Mouse (Mus musculus): Measurements from ENCODE around the gene Cfap43. TPM values are rescaled to one million over a fixed set of nuclear protein-coding genes. Genes with fewer than 3 reads are reported as not detected.

Gene Cfap43
- polyA plus RNA-seq (2012; rRNA removed) = 0.21 and 0.66 TPM in 2 replicates

GRCm38 (mm10) chr19:47919126-47919965, at the start of gene Cfap43, which contains the start of gene Itprip:
Gene Cfap43, minus strand, starts transcription at chr19:47919287.
Gene Itprip, minus strand, starts transcription at chr19:47919299.
- DNase-seq (ENCODE audit: low spot score) = peak; percentile 67

DNA sequence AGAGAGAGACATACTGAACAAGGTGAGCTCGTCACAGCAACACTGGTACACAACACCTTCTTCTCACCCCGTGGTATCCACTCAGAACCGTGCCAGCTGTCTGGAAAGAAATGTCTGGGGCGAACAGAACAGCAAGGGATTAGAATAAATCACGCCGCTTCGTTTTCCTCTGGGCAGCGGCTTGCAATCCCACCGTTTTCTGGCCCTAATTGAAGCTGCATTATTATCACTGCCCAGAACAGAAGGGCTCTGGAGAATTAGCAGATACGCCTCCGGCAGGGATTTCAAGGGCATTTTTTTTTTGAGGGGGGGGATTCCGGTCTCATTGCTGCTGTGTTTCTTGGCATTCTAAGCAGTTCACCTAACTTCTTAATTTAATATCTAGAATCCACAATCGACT, 39.1 kb upstream of the Cfap43 start:
- DNase-seq (ENCODE audit: low spot score) = no peak

DNA sequence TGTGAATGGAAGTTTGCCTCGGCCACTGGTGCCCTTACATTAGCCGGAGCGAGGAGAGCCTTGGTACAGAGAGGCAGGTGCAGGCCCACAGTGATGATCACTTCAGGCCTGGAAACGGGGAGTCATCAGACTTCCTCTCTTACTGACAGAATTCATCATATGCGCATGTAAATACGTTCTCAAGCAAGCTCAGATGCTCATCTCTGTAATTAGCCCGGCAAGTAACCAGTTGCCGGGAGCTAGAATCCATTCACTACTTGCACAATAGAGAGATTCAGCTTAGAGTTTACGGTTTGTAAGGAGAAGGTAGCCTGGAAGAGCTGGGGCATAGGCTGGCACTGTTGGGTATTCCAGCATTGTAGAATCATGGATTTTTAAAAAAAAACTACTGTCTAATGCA, 34.1 kb upstream of the Cfap43 start:
- no peak for DNase-seq (ENCODE audit: low spot score)

GRCm38 (mm10) chr19:47950946-47951345, 31.9 kb upstream of the Cfap43 start:
- DNase-seq (ENCODE audit: low spot score) = no peak

DNA sequence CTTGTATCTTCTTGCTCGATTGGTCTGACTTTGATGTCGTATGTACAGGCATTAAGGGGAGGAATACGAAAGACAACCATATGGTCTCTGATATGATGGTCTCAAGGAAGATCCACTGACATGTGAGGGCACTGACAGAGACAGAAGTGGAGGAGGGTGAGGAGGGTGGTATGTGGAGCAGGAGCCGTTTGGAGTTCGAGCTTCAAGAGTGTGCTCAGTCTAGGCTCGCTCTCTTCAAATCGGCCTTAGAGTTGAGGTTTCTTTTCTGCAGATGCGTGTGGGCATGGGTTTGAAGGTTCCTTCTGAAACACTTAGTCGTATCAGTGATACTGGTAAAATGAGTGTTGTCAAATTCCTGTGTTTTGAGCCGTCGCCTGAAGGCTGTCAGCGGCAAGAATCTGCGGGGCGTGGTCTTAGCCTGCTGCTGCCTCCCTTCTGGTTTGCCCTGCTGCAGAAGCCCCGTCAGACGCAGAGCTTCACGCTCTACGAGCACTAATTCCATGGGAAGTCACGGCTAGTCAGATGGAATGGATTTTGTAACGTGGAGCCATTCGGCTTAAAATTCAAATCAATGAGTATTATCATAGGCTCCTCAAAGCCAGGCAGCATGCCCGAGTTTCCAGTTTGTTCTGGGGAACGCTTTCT, 27.9 kb upstream of the Cfap43 start:
- DNase-seq (ENCODE audit: low spot score) = no peak

DNA sequence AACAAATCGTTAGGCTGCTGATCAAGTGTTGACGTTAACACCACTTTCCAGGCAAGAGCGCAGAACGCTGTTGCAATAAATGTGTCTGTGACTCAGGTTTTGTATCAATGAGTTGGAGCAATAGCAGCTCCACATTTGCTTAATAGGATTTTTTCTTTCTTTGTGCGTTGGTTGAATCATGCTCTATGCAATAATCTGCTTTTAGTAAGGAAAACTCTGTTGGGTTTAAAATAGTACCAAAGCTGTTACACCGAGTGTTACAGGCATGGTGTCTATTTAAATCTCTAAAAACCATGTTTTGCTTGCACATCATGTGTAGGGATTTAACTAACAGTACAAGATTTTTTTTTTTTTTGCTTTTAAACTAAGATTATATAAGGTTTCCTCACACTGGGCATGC, 20.3 kb upstream of the Cfap43 start:
- DNase-seq (ENCODE audit: low spot score) = no peak

DNA sequence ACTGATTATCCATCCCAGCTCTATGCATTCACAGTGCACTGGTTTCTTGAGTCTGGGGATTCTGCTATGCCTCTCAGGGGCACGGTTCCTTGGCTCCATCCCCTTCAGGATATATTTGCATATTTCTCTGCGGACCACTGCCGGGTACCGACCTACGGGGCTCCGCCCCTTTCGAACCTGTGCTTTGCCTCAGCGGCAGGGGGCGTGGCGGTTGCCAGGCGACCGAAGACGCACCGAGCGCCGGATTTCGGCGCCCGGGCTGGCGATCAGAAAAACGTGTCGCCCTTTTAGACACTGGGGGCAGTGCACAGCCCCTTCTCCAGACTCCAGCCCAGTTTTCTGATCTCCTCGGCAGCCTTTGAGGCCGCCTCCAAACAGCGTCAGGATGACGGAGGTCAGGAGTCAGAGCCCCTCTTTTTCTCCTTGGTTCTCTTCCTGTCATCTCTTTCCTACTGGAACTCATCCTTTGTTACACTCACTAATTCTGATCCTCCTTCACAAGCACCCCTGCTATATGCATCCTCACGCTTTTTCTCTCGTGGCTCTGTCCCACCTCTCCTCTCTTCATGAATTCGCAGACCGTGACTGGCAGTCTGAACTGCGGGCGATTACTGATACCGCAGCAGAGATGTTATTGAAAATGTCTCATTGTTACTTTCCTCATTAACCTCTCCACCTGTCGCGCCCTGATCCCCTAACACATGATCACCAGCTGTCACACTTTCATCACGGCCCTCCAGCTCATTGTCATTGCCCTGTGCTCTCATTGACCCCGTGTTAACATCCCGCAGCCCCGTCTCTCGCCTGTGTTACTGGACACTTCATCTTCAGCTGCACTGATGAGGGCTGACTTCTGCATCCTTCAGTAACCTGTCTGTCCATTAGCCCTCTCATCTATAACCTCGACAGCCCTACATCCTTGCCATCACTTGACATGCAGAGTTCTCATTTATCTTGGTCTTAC, 18.6 kb upstream of the Cfap43 start, which contains the start of gene Cfap58:
Cfap58 (plus strand) TSS at position 233 of the 964 bp plus-strand sequence.
- no peak for DNase-seq (ENCODE audit: low spot score)

DNA sequence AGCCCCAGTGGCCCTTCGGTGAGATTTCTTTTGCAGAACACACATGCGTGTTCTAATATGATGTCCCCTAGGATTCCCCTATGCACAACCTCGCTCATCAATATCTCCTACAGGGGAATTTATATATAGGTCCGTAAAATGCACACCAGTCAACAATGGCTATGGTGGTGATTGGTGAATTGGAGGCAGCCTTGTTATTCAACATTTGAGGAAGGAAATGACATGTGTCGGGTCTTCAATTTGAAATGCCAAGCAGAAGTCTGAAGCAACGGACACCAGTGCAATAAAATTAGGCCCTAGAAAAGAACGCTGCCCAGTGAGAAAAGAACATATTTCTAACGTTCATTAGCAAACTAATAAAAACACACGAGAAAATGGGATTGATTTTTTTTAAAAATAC, 17.9 kb upstream of the Cfap43 start:
- no peak for DNase-seq (ENCODE audit: low spot score)

- DNase-seq (ENCODE audit: low spot score) = no peak
Measured at GRCm38 (mm10) chr19:47936490-47936889, 17.4 kb upstream of the Cfap43 start.

DNA sequence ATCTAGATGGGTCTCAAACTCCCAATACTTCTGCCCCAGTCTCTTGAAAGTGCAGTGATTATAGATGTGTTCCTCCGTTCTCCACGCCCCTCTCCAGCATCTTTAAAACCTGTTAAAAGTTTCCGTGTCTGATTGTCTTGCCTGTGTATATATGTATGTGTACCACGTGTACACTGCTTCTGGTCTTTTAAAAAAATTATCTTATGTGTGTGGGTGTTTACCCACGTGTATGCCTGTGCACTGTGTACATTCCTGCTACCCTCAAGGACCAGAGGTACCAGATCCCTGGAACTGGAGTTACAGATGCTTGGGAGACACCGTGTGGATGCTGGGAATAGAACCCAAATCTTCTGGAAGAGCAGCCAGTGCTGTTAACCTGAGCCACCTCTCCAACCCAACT, 16.4 kb upstream of the Cfap43 start:
- no peak for DNase-seq (ENCODE audit: low spot score)

DNA sequence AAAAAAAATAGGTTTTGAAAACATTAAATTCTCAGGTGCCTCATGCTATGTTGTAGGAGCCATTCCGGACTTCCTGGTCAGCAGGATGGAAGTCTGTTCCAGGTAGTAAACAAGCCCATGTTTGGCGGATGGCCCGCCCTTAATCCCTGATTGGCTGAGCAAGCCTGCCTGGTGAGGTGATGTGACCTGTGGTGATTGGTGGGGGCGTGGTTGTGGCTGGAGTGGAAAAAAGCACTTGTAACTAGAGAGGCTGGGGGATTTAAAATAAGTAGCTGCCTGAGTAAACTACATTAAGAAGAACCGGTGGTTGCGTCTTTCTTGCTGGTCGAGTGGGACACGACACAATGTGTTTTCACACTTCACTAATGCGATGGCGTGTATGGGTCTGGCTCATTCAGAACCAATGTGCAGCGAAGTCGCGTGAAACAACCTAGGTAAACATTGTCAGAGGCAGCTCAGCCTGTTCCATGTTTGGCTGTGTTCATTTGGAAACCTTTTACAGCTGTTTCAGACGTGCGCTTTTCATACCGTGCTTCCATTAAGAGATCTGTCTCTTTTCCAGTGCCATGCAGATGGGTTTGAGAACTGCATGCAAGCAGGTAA, 15.7 kb upstream of the Cfap43 start:
- no peak for DNase-seq (ENCODE audit: low spot score)

- no peak for DNase-seq (ENCODE audit: low spot score)
Measured at GRCm38 (mm10) chr19:47934146-47934545, 15.1 kb upstream of the Cfap43 start.

- no peak for DNase-seq (ENCODE audit: low spot score)
Measured at GRCm38 (mm10) chr19:47931982-47932638, 13.0 kb upstream of the Cfap43 start.

- no peak for DNase-seq (ENCODE audit: low spot score)
Measured at GRCm38 (mm10) chr19:47929043-47929442, 10.0 kb upstream of the Cfap43 start.

- no peak for DNase-seq (ENCODE audit: low spot score)
Measured at GRCm38 (mm10) chr19:47927032-47927431, 7.9 kb upstream of the Cfap43 start.

DNA sequence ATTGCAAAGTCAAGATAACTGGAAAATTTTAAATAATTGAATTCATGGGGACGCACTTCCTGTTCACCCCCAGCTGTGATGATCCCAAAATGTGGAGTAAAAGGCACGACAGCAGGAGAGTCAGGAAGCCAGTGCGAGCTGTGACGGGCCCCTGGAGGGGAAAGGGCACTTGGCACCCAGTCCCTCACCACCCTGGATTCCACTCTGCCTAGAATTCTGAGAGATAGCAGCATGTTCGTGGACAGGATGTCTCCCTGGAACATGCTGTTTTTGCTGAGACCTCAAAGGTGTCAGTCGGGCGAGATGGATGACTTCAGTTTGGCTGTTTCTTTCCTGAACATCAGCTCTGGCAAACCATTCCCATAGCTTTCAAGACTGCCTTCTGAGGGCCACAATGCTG, 6.7 kb upstream of the Cfap43 start:
- DNase-seq (ENCODE audit: low spot score) = no peak

DNA sequence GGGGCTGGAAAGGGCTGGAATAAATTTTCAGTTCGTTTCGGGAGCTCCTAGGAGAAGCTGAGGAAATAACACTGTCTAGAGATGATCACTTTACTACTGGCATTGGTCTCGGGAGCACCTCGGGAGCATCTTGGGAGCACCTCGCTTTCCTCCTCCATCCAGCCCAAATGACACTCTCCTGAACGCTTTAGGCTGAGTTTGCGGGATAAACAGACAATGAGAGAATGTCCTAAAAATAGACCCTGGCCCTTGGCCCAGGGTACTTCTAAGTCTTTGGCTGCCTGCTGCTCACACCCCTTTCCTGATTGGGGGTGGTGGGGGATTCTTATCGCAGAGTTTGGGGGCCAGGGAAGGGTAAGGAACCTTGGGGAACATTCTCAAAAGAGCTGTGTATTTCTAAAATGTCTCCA, 884 bp upstream of the Cfap43 start:
- no peak for DNase-seq (ENCODE audit: low spot score)

DNA sequence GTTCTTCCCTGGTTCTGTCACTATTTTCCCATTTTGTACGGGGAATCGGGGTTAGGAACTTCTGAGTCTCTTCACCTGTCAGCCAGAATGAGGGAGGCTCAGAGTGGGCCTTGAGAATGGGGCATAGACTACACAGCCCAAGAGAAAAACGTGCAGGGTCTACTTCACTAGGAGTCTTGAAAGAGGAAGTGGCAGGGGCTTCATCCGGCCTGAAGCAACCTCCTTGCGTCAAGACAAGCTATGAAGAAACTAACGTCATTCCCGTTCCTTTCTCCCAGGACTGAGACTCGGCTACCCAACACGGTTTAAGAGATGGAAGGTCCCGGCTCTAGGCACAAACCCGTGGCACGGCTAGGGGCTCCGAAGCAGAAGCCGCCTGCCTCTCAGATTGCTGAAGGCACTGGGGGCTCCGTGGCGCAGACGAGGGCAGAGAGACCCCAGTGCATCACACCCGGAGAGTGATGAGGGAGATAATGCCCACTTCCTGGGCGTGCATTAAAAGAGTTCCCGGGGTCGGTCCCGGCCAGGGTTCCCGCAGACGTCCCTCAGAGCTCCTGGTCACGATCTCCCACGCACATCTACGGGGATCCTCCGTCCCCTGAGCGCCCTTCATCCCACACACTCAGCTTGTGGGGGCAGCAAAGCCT, 509 bp downstream of the Cfap43 start:
- no peak for DNase-seq (ENCODE audit: low spot score)

DNA sequence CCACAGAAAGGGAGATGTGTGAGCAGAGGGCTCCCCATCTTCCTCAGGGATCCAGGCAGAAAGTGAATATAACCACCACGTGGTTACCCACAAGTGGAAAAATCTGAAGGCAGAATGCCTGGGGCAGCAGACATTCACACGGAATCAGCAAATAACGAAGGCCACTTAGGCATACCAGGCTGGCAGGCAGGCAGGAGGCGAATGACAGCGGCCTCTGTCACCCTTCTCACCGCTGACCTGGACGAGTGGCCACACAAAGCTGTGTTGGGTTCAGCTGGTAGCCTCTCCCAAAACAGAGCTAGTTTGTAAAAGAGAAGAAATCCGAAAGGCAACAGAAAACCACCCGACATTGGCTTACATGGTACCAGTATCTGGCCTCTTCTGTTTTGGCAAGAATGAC, 1.1 kb downstream of the Cfap43 start:
- no peak for DNase-seq (ENCODE audit: low spot score)

DNA sequence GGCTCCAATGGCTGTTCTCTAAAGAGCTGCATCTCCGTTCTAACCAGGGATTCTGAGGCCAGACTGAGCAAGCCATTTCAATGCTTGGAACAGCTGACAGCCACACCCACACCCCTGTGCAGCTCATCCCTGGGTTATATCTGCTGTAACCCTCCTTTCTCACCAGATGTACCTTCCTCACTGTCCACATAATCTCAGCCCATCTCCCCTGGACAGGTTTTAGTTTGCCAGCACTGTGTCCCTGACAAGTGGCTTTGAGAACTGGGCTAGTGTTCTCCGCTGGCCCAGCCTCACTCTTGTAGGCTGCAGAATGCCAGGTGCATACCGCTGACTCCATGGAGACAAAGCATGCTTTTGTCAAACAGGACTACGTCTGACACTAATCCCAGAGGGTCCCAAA, 1.7 kb downstream of the Cfap43 start:
- DNase-seq (ENCODE audit: low spot score) = no peak

DNA sequence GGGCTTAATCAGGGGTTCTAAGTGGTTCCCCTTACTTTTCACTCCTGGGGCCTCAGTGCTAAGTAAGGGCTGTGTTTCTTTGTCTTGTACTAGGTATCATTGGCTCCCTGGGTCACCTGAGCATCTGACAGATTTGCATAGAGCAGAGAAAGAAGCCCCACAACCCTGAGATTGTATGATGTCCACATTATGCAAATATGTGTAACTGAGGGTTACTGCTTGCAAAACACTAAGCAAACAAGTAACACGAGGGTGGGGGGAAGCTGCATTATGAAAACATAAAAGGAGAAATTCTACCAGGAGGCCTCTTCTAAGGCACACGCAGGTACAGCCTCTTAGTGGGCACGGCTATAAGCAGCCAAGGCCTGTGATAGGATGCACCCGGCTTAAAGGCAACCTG, 3.8 kb downstream of the Cfap43 start:
- DNase-seq (ENCODE audit: low spot score) = no peak

Measured in urinary bladder, adult 2 months (tissue).